Mouse (Mus musculus): Measurements from ENCODE around the gene Smdt1.

GRCm38 (mm10) chr15:82375855-82376254, 37.1 kb downstream of the Smdt1 start:
- TF ChIP-seq CTCF (IDR thresholded peaks at IDR 0.05; ENCODE audit: extremely low read depth, insufficient read length, insufficient replicate concordance, low read depth, low read length) (no peak), POLR2A (IDR thresholded peaks at IDR 0.05; ENCODE audit: low read depth, low read length) (no peak)
